Mouse (Mus musculus): ENCODE data around the gene Rab14. TPM values are rescaled to one million over a fixed set of nuclear protein-coding genes. Genes with fewer than 3 reads are reported as not detected.

The Rab14 gene
- total and polyA plus RNA-seq, 3 experiments = 127 to 1,231 (median 186) TPM

- H3K36me3 ChIP-seq (replicated peaks) = peaks cover 81% of the 10 kb centered on the region
- no peaks in the 10 kb centered on the region for H3K9me3 ChIP-seq (replicated peaks)
- no peak for DNase-seq (ENCODE audit: low spot score)
- H3K4me3 ChIP-seq (ENCODE audit: low read depth, low read length) = no peak overlapping the region
- ATAC-seq (ENCODE audit: extremely low read depth, insufficient number of reproducible peaks, low FRiP score, poor library complexity, severe bottlenecking) = no peak
- H3K27me3 ChIP-seq (ENCODE audit: insufficient read depth, low read length) = no peaks in the 10 kb centered on the region
- no peak for TF ChIP-seq GATA1 (IDR thresholded peaks at IDR 0.05; ENCODE audit: borderline replicate concordance, low read length)
- TF ChIP-seq POLR2AphosphoS5 (IDR thresholded peaks at IDR 0.05; ENCODE audit: insufficient replicate concordance, low read depth, low read length) = no peak
- no peak for TF ChIP-seq CTCF (IDR thresholded peaks at IDR 0.05; ENCODE audit: low read depth, low read length)
- TF ChIP-seq TAL1 (conservative IDR thresholded peaks at IDR 0.05; ENCODE audit: low read depth, low read length) = no peak
- no peak for TF ChIP-seq GATA2 (IDR thresholded peaks at IDR 0.05; ENCODE audit: borderline replicate concordance, low read depth, low read length)
- H3K4me1 ChIP-seq (ENCODE audit: insufficient read depth, low read depth, low read length) = no peaks in the 10 kb centered on the region
Observed at GRCm38 (mm10) chr2:35163396-35163795, 37.5 kb downstream of the Rab14 start.

- H3K9me3 ChIP-seq (replicated peaks) = no peaks in the 10 kb centered on the region
- H3K27me3 ChIP-seq (ENCODE audit: insufficient read depth, low read length) = no peaks in the 10 kb centered on the region
- no peak for DNase-seq (ENCODE audit: low spot score)
- H3K4me3 ChIP-seq (ENCODE audit: low read depth, low read length) = no peak overlapping the region
- H3K36me3 ChIP-seq (replicated peaks) = peaks cover 82% of the 10 kb centered on the region
- ATAC-seq (ENCODE audit: extremely low read depth, insufficient number of reproducible peaks, low FRiP score, poor library complexity, severe bottlenecking) = no peak
- H3K4me1 ChIP-seq (ENCODE audit: insufficient read depth, low read depth, low read length) = peaks cover 2% of the 10 kb centered on the region; the same call in 1 of the 2 replicates
- no peak for TF ChIP-seq GATA1 (IDR thresholded peaks at IDR 0.05; ENCODE audit: borderline replicate concordance, low read length)
- no peak for TF ChIP-seq POLR2AphosphoS5 (IDR thresholded peaks at IDR 0.05; ENCODE audit: insufficient replicate concordance, low read depth, low read length)
- no peak for TF ChIP-seq GATA2 (IDR thresholded peaks at IDR 0.05; ENCODE audit: borderline replicate concordance, low read depth, low read length)
- no peak for TF ChIP-seq TAL1 (conservative IDR thresholded peaks at IDR 0.05; ENCODE audit: low read depth, low read length)
- TF ChIP-seq CTCF (IDR thresholded peaks at IDR 0.05; ENCODE audit: low read depth, low read length) = no peak
Observed at GRCm38 (mm10) chr2:35161846-35162488, 39.0 kb downstream of the Rab14 start.

GRCm38 (mm10) chr2:35160206-35160605 is 40.7 kb downstream of the Rab14 start:
- DNase-seq (ENCODE audit: low spot score) = no peak

GRCm38 (mm10) chr2:35158358-35158757 is 42.6 kb downstream of the Rab14 start:
- peaks cover 86% of the 10 kb centered on the region for H3K36me3 ChIP-seq (replicated peaks)
- H3K4me3 ChIP-seq (ENCODE audit: low read depth, low read length) = no peak overlapping the region
- H3K4me1 ChIP-seq (ENCODE audit: insufficient read depth, low read depth, low read length) = peaks cover 8% of the 10 kb centered on the region; the same call in 1 of the 2 replicates
- DNase-seq (ENCODE audit: low spot score) (no peak), ATAC-seq (ENCODE audit: extremely low read depth, insufficient number of reproducible peaks, low FRiP score, poor library complexity, severe bottlenecking) (no peak)
- no peaks in the 10 kb centered on the region for H3K27me3 ChIP-seq (ENCODE audit: insufficient read depth, low read length)
- no peak for TF ChIP-seq POLR2AphosphoS5 (IDR thresholded peaks at IDR 0.05; ENCODE audit: insufficient replicate concordance, low read depth, low read length)
- TF ChIP-seq TAL1 (conservative IDR thresholded peaks at IDR 0.05; ENCODE audit: low read depth, low read length) = no peak
- TF ChIP-seq CTCF (IDR thresholded peaks at IDR 0.05; ENCODE audit: low read depth, low read length) = no peak
- no peak for TF ChIP-seq GATA2 (IDR thresholded peaks at IDR 0.05; ENCODE audit: borderline replicate concordance, low read depth, low read length)
- no peak for TF ChIP-seq GATA1 (IDR thresholded peaks at IDR 0.05; ENCODE audit: borderline replicate concordance, low read length)
- no peaks in the 10 kb centered on the region for H3K9me3 ChIP-seq (replicated peaks)

More at GRCm38 (mm10) chr2:35160206-35160605, 40.7 kb downstream of the Rab14 start:
- Histone ChIP-seq H3K9me3 (replicated peaks) (no peaks in the 10 kb centered on the region), H3K27me3 (ENCODE audit: insufficient read depth, low read length) (no peaks in the 10 kb centered on the region), H3K36me3 (replicated peaks) (peaks cover 82% of the 10 kb centered on the region), H3K4me1 (ENCODE audit: insufficient read depth, low read depth, low read length) (peaks cover 8% of the 10 kb centered on the region; the same call in 1 of the 2 replicates), H3K4me3 (ENCODE audit: low read depth, low read length) (no peak overlapping the region)
- ATAC-seq (ENCODE audit: extremely low read depth, insufficient number of reproducible peaks, low FRiP score, poor library complexity, severe bottlenecking) = no peak
- no peak for TF ChIP-seq POLR2AphosphoS5 (IDR thresholded peaks at IDR 0.05; ENCODE audit: insufficient replicate concordance, low read depth, low read length)
- TF ChIP-seq CTCF (IDR thresholded peaks at IDR 0.05; ENCODE audit: low read depth, low read length) = no peak
- TF ChIP-seq TAL1 (conservative IDR thresholded peaks at IDR 0.05; ENCODE audit: low read depth, low read length) = no peak
- no peak for TF ChIP-seq GATA1 (IDR thresholded peaks at IDR 0.05; ENCODE audit: borderline replicate concordance, low read length)
- no peak for TF ChIP-seq GATA2 (IDR thresholded peaks at IDR 0.05; ENCODE audit: borderline replicate concordance, low read depth, low read length)

- no peak for DNase-seq (ENCODE audit: low spot score)
- Histone ChIP-seq H3K4me1 (ENCODE audit: insufficient read depth, low read depth, low read length) (peaks cover 8% of the 10 kb centered on the region; the same call in 1 of the 2 replicates), H3K4me3 (ENCODE audit: low read depth, low read length) (no peak overlapping the region), H3K36me3 (replicated peaks) (peaks cover 86% of the 10 kb centered on the region), H3K9me3 (replicated peaks) (no peaks in the 10 kb centered on the region), H3K27me3 (ENCODE audit: insufficient read depth, low read length) (no peaks in the 10 kb centered on the region)
- ATAC-seq (ENCODE audit: extremely low read depth, insufficient number of reproducible peaks, low FRiP score, poor library complexity, severe bottlenecking) = no peak
- no peak for TF ChIP-seq TAL1 (conservative IDR thresholded peaks at IDR 0.05; ENCODE audit: low read depth, low read length)
- no peak for TF ChIP-seq POLR2AphosphoS5 (IDR thresholded peaks at IDR 0.05; ENCODE audit: insufficient replicate concordance, low read depth, low read length)
- TF ChIP-seq GATA1 (IDR thresholded peaks at IDR 0.05; ENCODE audit: borderline replicate concordance, low read length) = no peak
- no peak for TF ChIP-seq GATA2 (IDR thresholded peaks at IDR 0.05; ENCODE audit: borderline replicate concordance, low read depth, low read length)
- no peak for TF ChIP-seq CTCF (IDR thresholded peaks at IDR 0.05; ENCODE audit: low read depth, low read length)
Observed at GRCm38 (mm10) chr2:35157836-35158235, 43.1 kb downstream of the Rab14 start.

- Histone ChIP-seq H3K4me3 (ENCODE audit: low read depth, low read length) (no peak overlapping the region), H3K9me3 (replicated peaks) (no peaks in the 10 kb centered on the region), H3K27me3 (ENCODE audit: insufficient read depth, low read length) (no peaks in the 10 kb centered on the region), H3K36me3 (replicated peaks) (peaks cover 87% of the 10 kb centered on the region), H3K4me1 (ENCODE audit: insufficient read depth, low read depth, low read length) (peaks cover 8% of the 10 kb centered on the region; the same call in 1 of the 2 replicates)
- DNase-seq (ENCODE audit: low spot score) (no peak), ATAC-seq (ENCODE audit: extremely low read depth, insufficient number of reproducible peaks, low FRiP score, poor library complexity, severe bottlenecking) (no peak)
- TF ChIP-seq TAL1 (conservative IDR thresholded peaks at IDR 0.05; ENCODE audit: low read depth, low read length) = no peak
- no peak for TF ChIP-seq POLR2AphosphoS5 (IDR thresholded peaks at IDR 0.05; ENCODE audit: insufficient replicate concordance, low read depth, low read length)
- TF ChIP-seq CTCF (IDR thresholded peaks at IDR 0.05; ENCODE audit: low read depth, low read length) = no peak
- no peak for TF ChIP-seq GATA2 (IDR thresholded peaks at IDR 0.05; ENCODE audit: borderline replicate concordance, low read depth, low read length)
- no peak for TF ChIP-seq GATA1 (IDR thresholded peaks at IDR 0.05; ENCODE audit: borderline replicate concordance, low read length)
Observed at GRCm38 (mm10) chr2:35156985-35157384, 43.9 kb downstream of the Rab14 start.

Measured in G1E (cell line).